Mouse (Mus musculus) cerebellum, adult 2 months (tissue): Measurements from ENCODE around the gene Gm20517.

Source experiments
- CTCF ChIP-seq: fragments of 200-500 bp; IDR thresholded peaks from 2 replicates; pipeline ENCODE4 v1.5.1; 2011; ENCODE audit warnings: low read depth, mild to moderate bottlenecking, control low read depth, low read length, moderate library complexity, borderline replicate concordance; ENCODE audit not compliant: insufficient read depth
- POLR2A ChIP-seq: fragments of 200-500 bp; IDR thresholded peaks from 2 replicates; pipeline ENCODE4 v1.6.1; 2011; ENCODE audit warnings: low read length, control low read depth, borderline replicate concordance; ENCODE audit not compliant: insufficient read depth

DNA sequence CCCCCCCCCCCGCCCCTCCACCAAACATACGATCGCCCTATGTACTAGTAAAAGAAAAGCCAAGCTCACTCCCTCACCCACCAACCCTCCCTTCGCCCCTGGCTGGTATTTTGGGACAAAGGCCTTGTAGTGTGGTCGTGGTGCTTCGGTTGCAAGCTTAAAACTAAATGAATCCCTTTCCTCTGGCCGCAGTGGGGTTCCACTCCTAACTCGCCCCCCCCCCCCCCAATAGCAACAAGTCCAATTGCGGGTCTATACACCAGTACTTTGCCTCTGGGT, 16.5 kb upstream of the Gm20517 start:
- no peak for TF ChIP-seq POLR2A
- TF ChIP-seq CTCF, result no peak
